Mouse (Mus musculus) G1E-ER4 (cell line): ENCODE data around the gene Gm12845. TPM values are rescaled to one million over a fixed set of nuclear protein-coding genes. Genes with fewer than 3 reads are reported as not detected.

ENCODE experiments used
- GATA1 ChIP-seq: IDR thresholded peaks from one replicate; pipeline ENCODE4 v1.8.0; 2012; ENCODE audit warnings: low read length, inconsistent platforms
- polyA plus RNA-seq: library from polyadenylated mRNA; stranded (reverse); fragments of >175 nt; gene quantifications from 2 replicates; pipeline ENCODE4 v1.2.3, GENCODE M21; 2012

Gene Gm12845
- polyA plus RNA-seq, 1 experiment: not detected

DNA sequence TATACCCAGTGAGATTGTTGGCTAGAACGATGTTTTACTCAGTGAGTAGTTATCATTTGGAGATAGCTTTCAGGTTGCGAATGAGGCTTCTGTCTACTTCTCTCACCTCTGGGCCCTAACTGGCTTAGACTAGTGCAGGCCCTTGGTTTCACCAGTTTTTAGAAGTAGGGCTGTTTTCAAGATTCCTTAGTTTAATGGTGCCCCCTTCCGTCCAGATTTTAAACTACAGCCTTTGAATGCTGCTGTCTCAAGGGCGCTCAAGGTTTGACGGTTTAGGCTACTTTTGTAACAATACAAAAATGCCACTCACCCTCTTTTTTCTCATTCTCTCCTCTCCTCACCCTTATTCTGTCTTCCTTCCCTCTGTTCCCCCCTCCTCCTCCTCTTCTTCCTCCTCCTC, 46.7 kb downstream of the Gm12845 start:
- TF ChIP-seq GATA1: no peak

DNA sequence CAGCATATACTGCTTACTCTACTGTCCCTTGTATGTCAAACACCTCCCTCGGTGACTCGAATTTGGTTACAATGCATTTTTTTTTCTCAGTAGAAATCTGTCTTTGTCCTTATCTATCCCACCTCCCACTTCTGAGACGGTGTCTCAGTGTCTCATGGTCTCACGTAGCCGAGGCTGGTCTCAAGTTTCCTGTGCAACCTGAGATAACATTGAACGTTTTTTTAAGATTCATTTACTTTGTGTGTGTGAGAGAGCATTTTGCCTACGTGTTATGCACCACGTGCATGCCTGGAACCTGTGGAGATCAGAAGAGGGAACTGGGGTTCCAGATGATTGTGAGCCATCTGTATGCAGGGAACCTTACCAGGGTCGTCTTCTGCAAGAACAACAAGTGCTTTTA, 48.7 kb downstream of the Gm12845 start:
- TF ChIP-seq GATA1: no peak

Other genes with a start within 250 kb of the Gm12845 start
- gene Rnf220, start 227.4 kb upstream of the Gm12845 start, polyA plus RNA-seq: 112 and 120 TPM in 2 replicates
- 203 and 219 TPM in 2 replicates for gene Eri3, start 174.0 kb upstream of the Gm12845 start, polyA plus RNA-seq
- gene Dmap1, start 42.1 kb upstream of the Gm12845 start, polyA plus RNA-seq: 35.1 and 41.2 TPM in 2 replicates
- gene Klf17, start 41.2 kb downstream of the Gm12845 start, polyA plus RNA-seq: not detected in 2 replicates
- gene Slc6a9, start 110.1 kb downstream of the Gm12845 start, polyA plus RNA-seq: 14.1 and 15.4 TPM in 2 replicates
- 0.12 TPM in 1 of 2 replicates, not detected in the other for gene Ccdc24, start 148.1 kb downstream of the Gm12845 start, polyA plus RNA-seq
- gene B4galt2, start 159.1 kb downstream of the Gm12845 start, polyA plus RNA-seq: not detected in 2 replicates
- gene Atp6v0b, start 162.9 kb downstream of the Gm12845 start, polyA plus RNA-seq: 124 and 254 TPM in 2 replicates
- 20.0 and 23.4 TPM in 2 replicates for gene Dph2, start 167.6 kb downstream of the Gm12845 start, polyA plus RNA-seq
- 32.2 and 39.9 TPM in 2 replicates for gene Ipo13, start 190.6 kb downstream of the Gm12845 start, polyA plus RNA-seq
- 0.06 and 0.13 TPM in 2 replicates for gene Artn, start 205.4 kb downstream of the Gm12845 start, polyA plus RNA-seq